Mouse (Mus musculus) myocyte (in vitro differentiated cells): Measurements from ENCODE around the gene Stat5a. TPM values are rescaled to one million over a fixed set of nuclear protein-coding genes. Genes with fewer than 3 reads are reported as not detected.
A peak's percentile ranks its signal among the peaks of the same experiment; 100 is the strongest.

ENCODE experiments used
- H3K27me3 ChIP-seq: one replicate; pipeline ENCODE4 v1.6.1; 2011; ENCODE audit not compliant: control insufficient read depth, insufficient read depth, insufficient read length
- H3K36me3 ChIP-seq: one replicate; pipeline ENCODE4 v1.6.1; 2011; ENCODE audit not compliant: control insufficient read depth, insufficient read depth
- H3K4me2 ChIP-seq: one replicate; pipeline ENCODE4 v1.6.1; 2011; ENCODE audit warnings: low read depth, control low read depth
- H3K4me3 ChIP-seq: one replicate; pipeline ENCODE4 v1.5.1; 2011; ENCODE audit warnings: mild to moderate bottlenecking, control low read depth, moderate library complexity
- H3K79me2 ChIP-seq: one replicate; pipeline ENCODE4 v1.6.1; 2011; ENCODE audit not compliant: control insufficient read depth, insufficient read depth
- H3ac ChIP-seq: one replicate; pipeline ENCODE4 v1.6.1; 2011; ENCODE audit not compliant: control insufficient read depth, insufficient read length
- CEBPB ChIP-seq: IDR thresholded peaks from 2 replicates; pipeline ENCODE4 v1.6.1; 2011; ENCODE audit warnings: mild to moderate bottlenecking, moderate library complexity; ENCODE audit not compliant: poor library complexity, insufficient read depth, severe bottlenecking
- E2F4 ChIP-seq: IDR thresholded peaks from one replicate; pipeline ENCODE4 v1.6.1; 2011; ENCODE audit warnings: mild to moderate bottlenecking, control low read depth, moderate library complexity; ENCODE audit not compliant: insufficient read depth
- MAX ChIP-seq: IDR thresholded peaks from one replicate; pipeline ENCODE4 v1.6.1; 2011; ENCODE audit warnings: low read depth, mild to moderate bottlenecking, control low read depth
- MYOD1 ChIP-seq, 3 experiments: IDR thresholded peaks; one replicate each; pipeline ENCODE4 v1.6.1; 2011; ENCODE audit warnings: control low read depth in 2 of 3, low read depth in 2 of 3, mild to moderate bottlenecking in 2 of 3, moderate library complexity in 1 of 3; ENCODE audit not compliant: insufficient read length in 2 of 3, control insufficient read depth in 1 of 3
- MYOG ChIP-seq, 3 experiments: IDR thresholded peaks; one replicate each; pipeline ENCODE4 v1.6.1; 2011; ENCODE audit warnings: control low read depth in 2 of 3, low read depth in 2 of 3, mild to moderate bottlenecking in 2 of 3; ENCODE audit not compliant: insufficient read length in 2 of 3, control insufficient read depth in 1 of 3, insufficient read depth in 1 of 3
- POLR2A ChIP-seq: IDR thresholded peaks from one replicate; pipeline ENCODE4 v1.6.1; 2011; ENCODE audit warnings: low read depth, mild to moderate bottlenecking, control low read depth, moderate library complexity; ENCODE audit not compliant: insufficient read length
- POLR2AphosphoS2 ChIP-seq: IDR thresholded peaks from one replicate; pipeline ENCODE4 v1.6.1; 2011; ENCODE audit warnings: low read depth, control low read depth; ENCODE audit not compliant: insufficient read length
- REST ChIP-seq: IDR thresholded peaks from one replicate; pipeline ENCODE4 v1.6.1; 2011; ENCODE audit warnings: mild to moderate bottlenecking, control low read depth, moderate library complexity; ENCODE audit not compliant: insufficient read depth, insufficient read length
- SRF ChIP-seq: IDR thresholded peaks from one replicate; pipeline ENCODE4 v1.6.1; 2011; ENCODE audit warnings: low read depth; ENCODE audit not compliant: control insufficient read depth, insufficient read length
- TCF12 ChIP-seq: IDR thresholded peaks from one replicate; pipeline ENCODE4 v1.6.1; 2011; ENCODE audit warnings: mild to moderate bottlenecking, control low read depth; ENCODE audit not compliant: poor library complexity, insufficient read depth, severe bottlenecking
- TCF3 ChIP-seq: IDR thresholded peaks from one replicate; pipeline ENCODE4 v1.6.1; 2011; ENCODE audit warnings: low read depth, control low read depth; ENCODE audit not compliant: insufficient read length
- USF1 ChIP-seq: IDR thresholded peaks from one replicate; pipeline ENCODE4 v1.6.1; 2011; ENCODE audit warnings: low read depth, mild to moderate bottlenecking, control low read depth, moderate library complexity
- polyA plus RNA-seq: library from polyadenylated mRNA; unstranded; fragments of >200 nt; fragmentation: generic; extraction: Trizol; gene quantifications from one replicate; pipeline ENCODE4 v1.2.1, GENCODE M21; 2012; ENCODE audit warnings: missing spikeins

Stat5a gene
- polyA plus RNA-seq, 1 experiment: 27.2 TPM

DNA sequence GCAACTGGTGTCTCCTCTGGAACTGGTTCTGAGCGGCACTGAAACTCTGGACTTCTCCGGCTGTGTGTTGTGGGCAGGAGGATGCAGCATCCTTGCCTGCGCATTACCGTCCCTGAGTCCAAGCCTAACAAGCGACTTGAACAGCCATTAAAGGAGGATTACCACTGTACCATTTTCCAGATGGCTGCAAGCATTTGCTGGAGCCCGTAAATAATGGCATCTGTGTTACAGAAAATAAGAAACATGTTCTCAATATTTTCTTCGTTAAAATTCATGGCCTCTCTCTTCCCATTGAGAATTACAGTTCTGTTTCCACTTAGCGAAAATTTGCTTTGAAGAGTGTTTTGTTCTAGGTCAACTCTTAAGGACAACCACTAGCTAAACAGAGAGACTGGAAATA lies 39.1 kb upstream of the Stat5a start:
- Histone ChIP-seq H3K4me3 (no peak overlapping the region), H3K27me3 (no peaks in the 10 kb centered on the region), H3K4me2 (no peak overlapping the region), H3ac (no peak overlapping the region), H3K79me2 (no peaks in the 10 kb centered on the region), H3K36me3 (no peaks in the 10 kb centered on the region)
- no peak for TF ChIP-seq TCF3
- TF ChIP-seq MYOG (IDR thresholded peaks at IDR 0.05; ENCODE audit: control insufficient read depth in 1 of 3, insufficient read depth in 1 of 3, insufficient read length in 2 of 3, low read depth in 2 of 3): no peak
- TF ChIP-seq TCF12: no peak

DNA sequence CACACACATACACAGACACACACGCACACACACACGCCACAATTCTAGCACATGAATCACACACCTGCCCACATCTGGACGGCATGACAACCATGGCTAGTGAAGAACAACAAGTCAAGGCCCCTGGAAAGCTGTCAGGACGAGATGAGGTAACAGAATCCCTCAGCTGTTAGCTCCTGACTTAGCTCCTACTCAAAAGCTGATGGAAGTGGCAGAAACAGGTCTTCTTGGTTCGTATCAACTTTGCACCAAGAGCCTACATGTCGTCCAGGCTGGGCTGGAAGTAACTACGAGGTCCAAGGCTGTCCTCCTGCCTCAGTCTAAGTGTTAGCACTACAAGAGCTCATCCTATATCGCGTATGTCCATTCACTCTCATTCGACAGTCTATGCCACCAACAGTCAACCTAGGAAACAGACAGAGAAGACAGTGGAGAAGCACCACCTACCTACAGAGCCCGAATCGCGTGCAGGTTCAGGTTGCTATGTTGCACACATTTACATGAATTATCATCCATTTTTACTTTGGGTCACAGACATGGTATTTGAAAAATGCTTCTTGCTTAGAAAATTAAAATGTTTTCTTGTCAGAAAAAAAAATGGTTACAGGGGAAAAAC lies 37.4 kb upstream of the Stat5a start:
- Histone ChIP-seq H3K27me3 (no peaks in the 10 kb centered on the region), H3K4me2 (no peak overlapping the region), H3K79me2 (no peaks in the 10 kb centered on the region), H3K36me3 (no peaks in the 10 kb centered on the region), H3ac (no peak overlapping the region), H3K4me3 (no peak overlapping the region)
- no peak for TF ChIP-seq MYOG (IDR thresholded peaks at IDR 0.05; ENCODE audit: control insufficient read depth in 1 of 3, insufficient read depth in 1 of 3, insufficient read length in 2 of 3, low read depth in 2 of 3)
- no peak for TF ChIP-seq E2F4
- TF ChIP-seq POLR2AphosphoS2: no peak
- no peak for TF ChIP-seq POLR2A
- TF ChIP-seq REST: no peak
- TF ChIP-seq USF1: no peak
- TF ChIP-seq MYOD1 (IDR thresholded peaks at IDR 0.05; ENCODE audit: control insufficient read depth in 1 of 3, insufficient read length in 2 of 3, low read depth in 2 of 3): peak in 1 of 3 experiments; percentile 3
- TF ChIP-seq CEBPB: no peak

DNA sequence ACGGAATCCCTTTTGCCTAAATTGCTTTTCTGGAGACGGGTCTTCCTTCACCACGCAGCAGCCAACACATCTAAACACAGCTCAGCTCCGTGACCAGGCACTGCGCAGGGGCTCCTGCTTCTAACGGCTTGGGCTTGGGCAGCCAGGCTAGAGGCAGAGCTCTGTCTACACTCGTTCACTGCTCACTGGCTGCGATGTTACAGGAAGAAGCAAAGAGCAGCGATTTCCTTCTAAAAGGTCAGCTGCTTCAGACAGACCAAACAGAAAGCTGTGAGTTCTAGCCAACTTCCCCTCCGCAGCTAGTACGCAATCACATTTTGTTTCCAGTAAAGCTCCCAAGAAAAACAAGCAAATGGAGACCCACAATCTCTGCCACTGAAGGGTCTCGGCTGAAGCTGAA lies 36.8 kb upstream of the Stat5a start:
- Histone ChIP-seq H3K4me3 (no peak overlapping the region), H3K4me2 (no peak overlapping the region), H3K36me3 (no peaks in the 10 kb centered on the region), H3K79me2 (no peaks in the 10 kb centered on the region), H3K27me3 (no peaks in the 10 kb centered on the region), H3ac (no peak overlapping the region)
- TF ChIP-seq MYOD1 (IDR thresholded peaks at IDR 0.05; ENCODE audit: control insufficient read depth in 1 of 3, insufficient read length in 2 of 3, low read depth in 2 of 3) (no peak), SRF (no peak), TCF12 (no peak), POLR2A (no peak), CEBPB (no peak), MAX (no peak), POLR2AphosphoS2 (no peak), REST (no peak), E2F4 (no peak), TCF3 (no peak), USF1 (no peak), MYOG (IDR thresholded peaks at IDR 0.05; ENCODE audit: control insufficient read depth in 1 of 3, insufficient read depth in 1 of 3, insufficient read length in 2 of 3, low read depth in 2 of 3) (no peak)

DNA sequence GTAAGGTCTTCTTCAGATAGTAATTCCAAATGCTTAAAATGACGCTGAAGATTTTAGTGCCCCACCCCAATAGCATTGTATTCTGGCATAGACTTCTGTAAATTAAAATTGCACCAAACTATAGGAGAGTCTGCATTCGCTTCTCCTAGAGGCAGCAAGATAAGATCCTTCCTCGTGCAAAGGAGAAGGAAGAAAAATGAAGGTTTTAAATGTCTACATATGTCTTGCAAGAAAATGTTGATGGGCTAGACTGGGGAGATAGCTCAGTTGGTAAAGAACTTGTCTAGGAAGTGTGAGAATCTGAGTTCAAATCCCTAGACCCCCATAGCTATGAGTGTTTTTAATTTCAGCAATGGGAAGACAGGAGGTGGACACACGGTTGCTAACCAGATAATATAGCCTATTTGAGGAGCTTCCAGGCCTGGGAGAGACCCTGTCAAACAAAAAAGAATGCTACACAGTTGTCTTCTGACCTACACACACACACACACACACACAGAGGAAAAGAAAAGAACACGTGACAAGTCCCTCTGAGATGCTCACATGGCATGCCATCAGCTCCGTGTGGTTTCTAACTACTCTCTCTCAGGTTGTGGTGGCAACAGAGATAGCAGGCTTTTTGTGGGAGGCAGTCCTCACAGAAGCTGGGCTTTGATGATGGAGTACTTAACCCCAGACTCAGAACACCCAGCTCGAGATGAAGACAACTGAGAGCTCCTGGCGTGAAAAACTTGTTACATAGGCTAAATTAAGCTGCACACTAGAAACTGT lies 35.4 kb upstream of the Stat5a start:
- no peaks in the 10 kb centered on the region for H3K27me3 ChIP-seq
- no peaks in the 10 kb centered on the region for H3K79me2 ChIP-seq
- H3ac ChIP-seq: no peak overlapping the region
- no peak overlapping the region for H3K4me2 ChIP-seq
- no peak overlapping the region for H3K4me3 ChIP-seq
- TF ChIP-seq CEBPB (no peak), MYOD1 (IDR thresholded peaks at IDR 0.05; ENCODE audit: control insufficient read depth in 1 of 3, insufficient read length in 2 of 3, low read depth in 2 of 3) (no peak), E2F4 (no peak), MAX (no peak), POLR2A (no peak), TCF3 (no peak), USF1 (no peak), MYOG (IDR thresholded peaks at IDR 0.05; ENCODE audit: control insufficient read depth in 1 of 3, insufficient read depth in 1 of 3, insufficient read length in 2 of 3, low read depth in 2 of 3) (no peak), REST (no peak), POLR2AphosphoS2 (no peak), SRF (no peak), TCF12 (no peak)
- no peaks in the 10 kb centered on the region for H3K36me3 ChIP-seq

DNA sequence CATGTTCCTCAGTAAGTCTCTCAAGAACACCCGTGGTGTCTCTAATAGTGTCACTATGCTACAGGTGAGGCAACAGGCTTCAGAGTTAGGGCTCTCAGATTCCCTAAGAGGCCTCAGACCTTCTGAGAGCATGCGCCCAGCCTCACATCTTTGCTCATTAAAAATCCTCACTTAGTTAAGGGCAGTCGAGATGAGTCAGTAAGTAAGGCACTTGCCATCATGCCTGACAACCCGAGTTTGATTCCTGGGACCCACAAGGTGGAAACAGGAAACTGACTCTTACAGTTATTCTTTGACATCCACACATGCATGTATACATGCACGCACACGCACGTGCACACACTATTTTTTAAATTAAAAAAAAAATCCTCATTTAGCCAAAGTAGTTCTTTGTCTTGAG lies 34.7 kb upstream of the Stat5a start:
- no peak overlapping the region for H3K4me3 ChIP-seq
- no peaks in the 10 kb centered on the region for H3K79me2 ChIP-seq
- H3K4me2 ChIP-seq: no peak overlapping the region
- TF ChIP-seq TCF3: no peak
- TF ChIP-seq SRF: no peak
- no peak for TF ChIP-seq TCF12
- TF ChIP-seq POLR2AphosphoS2: no peak
- no peak for TF ChIP-seq MYOG (IDR thresholded peaks at IDR 0.05; ENCODE audit: control insufficient read depth in 1 of 3, insufficient read depth in 1 of 3, insufficient read length in 2 of 3, low read depth in 2 of 3)
- TF ChIP-seq E2F4: no peak
- TF ChIP-seq POLR2A: no peak
- no peak for TF ChIP-seq REST
- no peak for TF ChIP-seq CEBPB
- no peak for TF ChIP-seq USF1
- no peak for TF ChIP-seq MYOD1 (IDR thresholded peaks at IDR 0.05; ENCODE audit: control insufficient read depth in 1 of 3, insufficient read length in 2 of 3, low read depth in 2 of 3)
- no peak overlapping the region for H3ac ChIP-seq
- H3K27me3 ChIP-seq: no peaks in the 10 kb centered on the region
- H3K36me3 ChIP-seq: no peaks in the 10 kb centered on the region
